Mouse (Mus musculus): ENCODE results near the gene Esf1. TPM values are rescaled to one million over a fixed set of nuclear protein-coding genes. Genes with fewer than 3 reads are reported as not detected.
A peak's percentile ranks its signal among the peaks of the same experiment; 100 is the strongest.

Gene Esf1
- polyA plus RNA-seq (2012; rRNA removed): 0.87 and 1.7 TPM in 2 replicates

DNA sequence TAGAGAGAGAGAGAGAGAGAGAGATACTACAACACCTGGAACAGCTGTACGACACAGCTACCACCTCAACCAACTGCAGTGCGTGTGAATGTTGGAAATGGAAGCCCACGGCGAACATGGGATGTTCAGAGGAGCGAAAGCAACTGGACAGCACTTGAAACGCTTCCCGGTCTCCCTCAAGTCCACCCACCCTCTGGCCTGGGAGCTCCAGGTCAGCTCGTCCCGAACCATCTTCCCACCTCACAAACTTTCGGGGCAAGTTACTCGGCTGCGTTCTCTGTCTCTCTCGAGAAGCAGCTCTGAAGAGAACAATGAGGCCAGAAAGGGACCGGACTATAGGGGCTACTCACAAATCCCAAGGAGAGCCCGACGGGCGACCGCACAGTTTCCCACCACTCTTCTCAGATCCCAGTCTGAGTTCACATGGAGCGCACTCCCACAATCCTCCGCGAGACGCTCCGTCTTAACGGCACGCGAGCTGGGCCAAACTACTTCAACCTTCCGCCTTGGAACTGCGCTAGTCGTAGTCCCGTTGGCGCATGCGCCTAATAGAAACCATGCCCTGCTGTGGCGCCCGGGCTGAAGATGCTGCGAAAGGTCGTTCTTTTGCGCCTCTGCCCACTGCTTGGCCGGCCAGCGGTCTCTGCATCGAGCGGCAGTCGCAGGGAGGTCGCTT lies at the start of gene Esf1, which contains the start of gene Ndufaf5:
Esf1 (minus strand) TSS at position 438 of the 676 bp plus-strand sequence.
Ndufaf5 (plus strand) TSS at position 523 of the 676 bp plus-strand sequence.
- DNase-seq: peak; percentile 95
- no peaks in the 10 kb centered on the region for H3K27me3 ChIP-seq (ENCODE audit: control insufficient read depth, insufficient read depth, low read length)
- H3K36me3 ChIP-seq (ENCODE audit: control insufficient read depth, insufficient read depth, low read length): no peaks in the 10 kb centered on the region
- WGBS: under 1% methylated on average over 43 of the region's 43 CpGs
- H3K27ac ChIP-seq (ENCODE audit: control insufficient read depth, insufficient read depth, low read length): peak within 1 kb of the TSS; percentile 35
- TF ChIP-seq POLR2A (IDR thresholded peaks at IDR 0.05; ENCODE audit: control insufficient read depth, extremely low read depth, insufficient read depth, low read length, poor library complexity) (peak; percentile 52; the same call in 1 of the 2 replicates), CTCF (IDR thresholded peaks at IDR 0.05; ENCODE audit: borderline replicate concordance, control insufficient read depth, extremely low read depth, insufficient read depth, low read length, poor library complexity) (no peak)
- 0 out of 2 replicates have a peak, but pooled peaks cover 2% of the 10 kb centered on the region for H3K4me1 ChIP-seq (replicated peaks; ENCODE audit: control insufficient read depth, insufficient read depth, low read length)
- H3K4me3 ChIP-seq (ENCODE audit: control insufficient read depth, insufficient read depth, low read length): peak within 1 kb of the TSS; percentile 94

DNA sequence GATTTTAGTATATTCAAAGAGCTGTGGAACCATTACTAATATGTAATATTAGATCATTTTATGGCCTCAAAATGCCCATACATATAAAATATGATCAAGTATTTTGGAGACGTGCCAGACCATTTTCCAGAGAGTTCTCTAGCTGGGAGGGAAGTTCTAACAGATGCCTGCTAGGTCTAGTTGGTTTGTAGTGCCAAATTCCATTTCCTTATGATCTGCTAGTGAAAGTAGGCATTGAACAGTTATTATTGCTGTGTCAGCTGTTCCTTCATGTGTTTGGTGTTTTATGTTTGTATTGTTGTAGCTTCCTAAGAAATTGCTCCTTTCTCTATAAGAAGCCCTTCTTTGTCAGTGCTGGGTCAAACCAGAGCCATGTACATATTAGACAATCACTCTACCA lies 45.6 kb upstream of the Esf1 start:
- Histone ChIP-seq H3K36me3 (ENCODE audit: control insufficient read depth, insufficient read depth, low read length) (no peaks in the 10 kb centered on the region), H3K4me3 (ENCODE audit: control insufficient read depth, insufficient read depth, low read length) (no peak overlapping the region), H3K27me3 (ENCODE audit: control insufficient read depth, insufficient read depth, low read length) (no peaks in the 10 kb centered on the region), H3K4me1 (replicated peaks; ENCODE audit: control insufficient read depth, insufficient read depth, low read length) (no peaks in the 10 kb centered on the region), H3K27ac (ENCODE audit: control insufficient read depth, insufficient read depth, low read length) (no peak overlapping the region)
- DNase-seq: no peak
- TF ChIP-seq POLR2A (IDR thresholded peaks at IDR 0.05; ENCODE audit: control insufficient read depth, extremely low read depth, insufficient read depth, low read length, poor library complexity) (no peak), CTCF (IDR thresholded peaks at IDR 0.05; ENCODE audit: borderline replicate concordance, control insufficient read depth, extremely low read depth, insufficient read depth, low read length, poor library complexity) (no peak)
- WGBS: 80% methylated on average over 1 of the region's 1 CpGs

DNA sequence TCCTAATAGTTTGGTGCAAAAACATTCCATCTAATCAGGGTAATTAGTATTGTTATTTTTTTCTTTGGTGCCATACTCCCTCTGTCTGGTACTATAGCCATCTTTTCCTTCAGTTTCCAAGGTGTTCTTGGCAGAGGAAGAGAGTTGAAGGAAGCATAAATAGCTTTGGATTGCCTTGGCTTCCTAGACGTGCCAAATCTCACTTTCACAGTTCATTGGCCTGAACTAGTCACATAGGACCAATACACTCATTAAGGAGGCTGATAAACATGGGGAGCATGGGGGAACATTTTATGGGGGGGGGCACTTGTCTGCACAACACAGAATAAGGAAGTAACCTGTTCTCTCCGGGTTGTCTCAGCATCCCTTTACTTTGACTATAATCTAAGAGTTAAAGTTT lies 45.1 kb upstream of the Esf1 start:
- Histone ChIP-seq H3K27me3 (ENCODE audit: control insufficient read depth, insufficient read depth, low read length) (no peaks in the 10 kb centered on the region), H3K27ac (ENCODE audit: control insufficient read depth, insufficient read depth, low read length) (no peak overlapping the region), H3K36me3 (ENCODE audit: control insufficient read depth, insufficient read depth, low read length) (no peaks in the 10 kb centered on the region), H3K4me1 (replicated peaks; ENCODE audit: control insufficient read depth, insufficient read depth, low read length) (no peaks in the 10 kb centered on the region), H3K4me3 (ENCODE audit: control insufficient read depth, insufficient read depth, low read length) (no peak overlapping the region)
- DNase-seq: no peak
- WGBS: 70% methylated on average over 2 of the region's 2 CpGs
- TF ChIP-seq CTCF (IDR thresholded peaks at IDR 0.05; ENCODE audit: borderline replicate concordance, control insufficient read depth, extremely low read depth, insufficient read depth, low read length, poor library complexity): no peak

DNA sequence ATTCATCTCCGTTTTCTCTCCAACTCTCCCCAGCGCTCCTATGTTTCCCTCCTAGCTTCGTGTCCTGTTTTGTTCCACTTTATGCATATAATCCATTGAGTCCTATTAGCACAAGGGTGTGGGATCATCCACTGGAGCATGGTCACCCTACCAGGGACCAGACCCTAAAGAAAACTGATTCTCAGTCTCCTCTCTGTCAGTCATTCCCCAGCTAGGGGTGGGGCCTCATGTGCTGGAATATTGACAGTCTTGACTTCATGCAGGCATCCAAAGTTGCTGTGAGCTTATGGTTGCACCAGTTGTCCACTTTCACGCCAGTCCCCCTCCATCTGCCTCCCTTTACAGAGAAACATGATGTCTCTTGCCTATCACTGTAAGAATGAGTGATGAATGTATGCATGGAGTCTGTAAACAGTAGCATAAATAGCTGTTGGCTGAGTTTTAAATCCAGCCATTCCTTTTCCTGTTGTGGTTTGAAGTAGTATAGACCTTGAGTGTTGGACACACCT lies 44.2 kb upstream of the Esf1 start:
- Histone ChIP-seq H3K27me3 (ENCODE audit: control insufficient read depth, insufficient read depth, low read length) (no peaks in the 10 kb centered on the region), H3K36me3 (ENCODE audit: control insufficient read depth, insufficient read depth, low read length) (no peaks in the 10 kb centered on the region), H3K27ac (ENCODE audit: control insufficient read depth, insufficient read depth, low read length) (no peak overlapping the region), H3K4me3 (ENCODE audit: control insufficient read depth, insufficient read depth, low read length) (no peak overlapping the region), H3K4me1 (replicated peaks; ENCODE audit: control insufficient read depth, insufficient read depth, low read length) (no peaks in the 10 kb centered on the region)
- 93% methylated on average over 4 of the region's 4 CpGs for WGBS
- DNase-seq: no peak
- TF ChIP-seq CTCF (IDR thresholded peaks at IDR 0.05; ENCODE audit: borderline replicate concordance, control insufficient read depth, extremely low read depth, insufficient read depth, low read length, poor library complexity) (no peak), POLR2A (IDR thresholded peaks at IDR 0.05; ENCODE audit: control insufficient read depth, extremely low read depth, insufficient read depth, low read length, poor library complexity) (no peak)

DNA sequence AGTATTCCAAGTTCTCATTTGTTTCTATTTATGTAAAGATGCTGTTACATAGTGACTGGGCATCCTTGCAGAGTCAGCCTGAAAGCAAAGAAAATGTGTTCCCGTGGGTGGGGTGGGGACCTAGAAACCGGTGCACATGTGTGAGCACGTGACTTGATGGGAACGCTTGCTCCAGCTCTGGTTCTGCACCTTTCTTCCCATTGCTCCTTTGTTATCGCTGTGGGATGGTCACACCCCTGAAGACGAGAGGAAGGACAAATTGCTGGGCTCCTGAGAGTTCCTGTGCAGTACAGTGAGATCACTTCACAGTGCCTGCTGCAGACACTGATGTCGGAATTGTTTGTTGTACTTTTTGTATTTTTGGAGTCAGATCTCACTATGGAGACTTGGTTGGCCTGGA lies 33.4 kb upstream of the Esf1 start:
- DNase-seq: no peak
- peaks cover 10% of the 10 kb centered on the region for H3K36me3 ChIP-seq (ENCODE audit: control insufficient read depth, insufficient read depth, low read length)
- no peak overlapping the region for H3K27ac ChIP-seq (ENCODE audit: control insufficient read depth, insufficient read depth, low read length)
- H3K27me3 ChIP-seq (ENCODE audit: control insufficient read depth, insufficient read depth, low read length): no peaks in the 10 kb centered on the region
- 91% methylated on average over 7 of the region's 7 CpGs for WGBS
- no peak overlapping the region for H3K4me3 ChIP-seq (ENCODE audit: control insufficient read depth, insufficient read depth, low read length)
- TF ChIP-seq CTCF (IDR thresholded peaks at IDR 0.05; ENCODE audit: borderline replicate concordance, control insufficient read depth, extremely low read depth, insufficient read depth, low read length, poor library complexity) (no peak), POLR2A (IDR thresholded peaks at IDR 0.05; ENCODE audit: control insufficient read depth, extremely low read depth, insufficient read depth, low read length, poor library complexity) (no peak)
- H3K4me1 ChIP-seq (replicated peaks; ENCODE audit: control insufficient read depth, insufficient read depth, low read length): no peaks in the 10 kb centered on the region

DNA sequence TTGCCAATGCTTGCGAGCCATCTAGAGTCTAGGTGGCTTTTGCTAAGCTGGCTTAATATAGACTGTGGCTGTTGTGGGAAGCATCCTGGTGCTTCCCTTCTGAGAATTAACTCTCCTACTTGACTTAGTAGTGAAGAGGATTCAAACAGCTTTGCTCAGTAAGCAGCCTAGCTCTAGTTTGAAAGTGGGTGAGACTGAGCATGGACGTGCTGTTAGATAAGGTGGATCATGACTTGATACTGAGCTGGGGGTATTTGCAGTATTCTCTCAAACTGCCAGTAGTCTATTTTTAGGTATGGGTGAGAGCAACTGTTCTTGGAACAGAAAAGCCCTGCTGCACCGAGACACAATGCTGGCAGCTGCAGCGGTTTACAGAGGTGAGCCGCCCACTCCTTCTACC lies 32.2 kb upstream of the Esf1 start:
- DNase-seq: no peak
- 93% methylated on average over 5 of the region's 5 CpGs for WGBS
- no peaks in the 10 kb centered on the region for H3K27me3 ChIP-seq (ENCODE audit: control insufficient read depth, insufficient read depth, low read length)
- peaks cover 10% of the 10 kb centered on the region for H3K36me3 ChIP-seq (ENCODE audit: control insufficient read depth, insufficient read depth, low read length)
- TF ChIP-seq POLR2A (IDR thresholded peaks at IDR 0.05; ENCODE audit: control insufficient read depth, extremely low read depth, insufficient read depth, low read length, poor library complexity): no peak
- TF ChIP-seq CTCF (IDR thresholded peaks at IDR 0.05; ENCODE audit: borderline replicate concordance, control insufficient read depth, extremely low read depth, insufficient read depth, low read length, poor library complexity): no peak
- no peaks in the 10 kb centered on the region for H3K4me1 ChIP-seq (replicated peaks; ENCODE audit: control insufficient read depth, insufficient read depth, low read length)
- no peak overlapping the region for H3K4me3 ChIP-seq (ENCODE audit: control insufficient read depth, insufficient read depth, low read length)
- no peak overlapping the region for H3K27ac ChIP-seq (ENCODE audit: control insufficient read depth, insufficient read depth, low read length)
